Mouse (Mus musculus) lung, postnatal 0 days (tissue): ENCODE measurements around the gene Adrm1.

Source experiments
- CTCF ChIP-seq: IDR thresholded peaks from 2 replicates; pipeline ENCODE4 v1.5.1; 2016; ENCODE audit warnings: antibody characterized with exemption, mild to moderate bottlenecking
- EP300 ChIP-seq: IDR thresholded peaks from 2 replicates; pipeline ENCODE4 v1.6.1; 2016; ENCODE audit warnings: antibody characterized with exemption, mild to moderate bottlenecking, control low read depth

- TF ChIP-seq CTCF, result no peak
- no peak for TF ChIP-seq EP300
Measured at GRCm38 (mm10) chr2:180204501-180204900, 33.2 kb downstream of the Adrm1 start.
